Mouse (Mus musculus) midbrain, embryonic 12.5 days (tissue): ENCODE data around the gene Trp73. TPM values are rescaled to one million over a fixed set of nuclear protein-coding genes. Genes with fewer than 3 reads are reported as not detected.

Source experiments
- ATAC-seq: fragments of 200-750 bp; cut with Nextera tagmentation; 2 replicates; pipeline ENCODE4 v1.8.0; 2017; ENCODE audit warnings: low read depth, moderate TSS enrichment, moderate library complexity; ENCODE audit not compliant: low FRiP score
- H3K27ac ChIP-seq: fragments of 300-500 bp; sonication (generic); replicated peaks from 2 replicates; pipeline ENCODE4 v1.5.1; 2016; ENCODE audit warnings: mild to moderate bottlenecking
- H3K27me3 ChIP-seq: fragments of 300-500 bp; sonication (generic); 2 replicates; pipeline ENCODE4 v1.6.1; 2016; ENCODE audit warnings: mild to moderate bottlenecking
- H3K36me3 ChIP-seq: fragments of 300-500 bp; sonication (generic); 2 replicates; pipeline ENCODE4 v1.6.1; 2016
- H3K4me1 ChIP-seq: fragments of 300-500 bp; sonication (generic); 2 replicates; pipeline ENCODE4 v1.6.1; 2016
- H3K4me2 ChIP-seq: fragments of 300-500 bp; sonication (generic); replicated peaks from 2 replicates; pipeline ENCODE4 v1.6.1; 2016; ENCODE audit warnings: mild to moderate bottlenecking, moderate library complexity
- H3K4me3 ChIP-seq: fragments of 300-500 bp; sonication (generic); 2 replicates; pipeline ENCODE4 v1.5.1; 2016; ENCODE audit warnings: mild to moderate bottlenecking
- H3K9ac ChIP-seq: fragments of 300-500 bp; sonication (generic); replicated peaks from 2 replicates; pipeline ENCODE4 v1.6.1; 2016; ENCODE audit warnings: mild to moderate bottlenecking, moderate library complexity
- H3K9me3 ChIP-seq: fragments of 300-500 bp; sonication (generic); 2 replicates; pipeline ENCODE4 v1.6.1; 2016; ENCODE audit warnings: mild to moderate bottlenecking
- WGBS: fragments of 180-500 bp; shearing (Covaris S2); methylation state at CpG from one replicate; pipeline ENCODE4 v1.1.7; 2016; 5-methylcytosine and 5-hydroxymethylcytosine counted together
- polyA plus RNA-seq: library from polyadenylated mRNA; unstranded; fragments of >200 nt; fragmentation: Nextera tagmentation; extraction: Ambion mirVana; gene quantifications from 2 replicates; pipeline ENCODE4 v1.2.1, GENCODE M21; 2016

The Trp73 gene
- polyA plus RNA-seq, 1 experiment from 2014 or later: 0.47 TPM

DNA sequence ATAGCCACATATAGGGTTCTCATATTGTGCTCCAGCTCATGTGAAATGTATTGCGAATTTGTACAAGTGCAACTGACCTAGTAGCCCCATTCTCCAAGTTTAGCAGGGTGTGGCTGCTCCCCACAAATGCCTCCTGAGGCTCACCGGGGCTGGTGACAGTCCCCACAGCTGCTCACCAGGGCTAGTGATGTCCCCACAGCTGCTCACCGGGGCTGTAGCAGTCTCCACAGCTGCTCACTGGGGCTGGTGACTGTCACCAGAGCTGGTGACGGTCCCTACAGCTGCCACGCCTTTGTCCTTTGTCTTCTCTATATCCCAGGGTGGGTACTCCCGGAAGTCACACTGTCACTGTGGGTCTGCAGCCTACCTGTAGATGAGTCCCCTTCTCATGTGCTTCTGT lies 133.7 kb downstream of the Trp73 start:
- Histone ChIP-seq H3K9me3 (no peaks in the 10 kb centered on the region), H3K36me3 (peaks cover 54% of the 10 kb centered on the region), H3K27ac (no peak overlapping the region), H3K27me3 (no peaks in the 10 kb centered on the region), H3K9ac (no peak overlapping the region), H3K4me1 (peaks cover 5% of the 10 kb centered on the region; the same call in 1 of the 2 replicates), H3K4me3 (no peak overlapping the region), H3K4me2 (no peak overlapping the region)
- 93% methylated on average over 6 of the region's 6 CpGs for WGBS
- no peak for ATAC-seq

Other genes starting within 250 kb of the Trp73 start
- 96.1 and 104 TPM in 2 replicates for gene A430005L14Rik, start 183.0 kb downstream of the Trp73 start, polyA plus RNA-seq
- gene Dffb, start 165.1 kb downstream of the Trp73 start, polyA plus RNA-seq: 10.3 and 10.7 TPM in 2 replicates
- 22.6 and 23.3 TPM in 2 replicates for gene Cep104, start 165.0 kb downstream of the Trp73 start, polyA plus RNA-seq
- 31.4 and 34.8 TPM in 2 replicates for gene Lrrc47, start 128.5 kb downstream of the Trp73 start, polyA plus RNA-seq
- gene Smim1, start 114.0 kb downstream of the Trp73 start, polyA plus RNA-seq: 5.6 and 6.3 TPM in 2 replicates
- not detected in 2 replicates for gene Ccdc27, start 97.5 kb downstream of the Trp73 start, polyA plus RNA-seq
- gene Wrap73, start 2.2 kb upstream of the Trp73 start, polyA plus RNA-seq: 46.9 and 52.5 TPM in 2 replicates
- 149 and 164 TPM in 2 replicates for gene Tprgl, start 20.5 kb upstream of the Trp73 start, polyA plus RNA-seq
- gene Megf6, start 30.5 kb upstream of the Trp73 start, polyA plus RNA-seq: 21.3 and 29.5 TPM in 2 replicates
- gene Arhgef16, start 161.5 kb upstream of the Trp73 start, polyA plus RNA-seq: 0.34 and 0.50 TPM in 2 replicates
- gene B230104I21Rik, start 195.9 kb upstream of the Trp73 start, polyA plus RNA-seq: not detected in 2 replicates